Mouse (Mus musculus) left cerebral cortex, postnatal 36 days (tissue): ENCODE results near the gene Csf2rb. TPM values are rescaled to one million over a fixed set of nuclear protein-coding genes. Genes with fewer than 3 reads are reported as not detected.
"Not testable (repeated sequence)": the region's sequence is repeated elsewhere in the genome, so short reads cannot be mapped to it uniquely, and the experiment has no call there.

Experiments
- DNase-seq, 2 experiments: peaks; one replicate each; pipeline ENCODE4 v3.0.0; 2021 to 2022; ENCODE audit warnings: low spot score in 2 of 2, mixed read lengths in 1 of 2
- intact Hi-C: fragments of 180-260 bp; cut with DNase I; formaldehyde crosslinking; loops from one replicate; pipeline ENCODE4 v1.15.1; 2025
- total RNA-seq, 2 experiments: library from RNA; stranded (reverse); gene quantifications; 2 replicates each; pipeline ENCODE4 v1.2.3; 2021

Csf2rb gene
- 1 to 10 TPM; 1.2 TPM for total RNA-seq

GRCm38 (mm10) chr15:78325671-78326339 is at the start of gene Csf2rb:
Gene Csf2rb (plus strand): TSS chr15:78325752.
- intact Hi-C loops, result loop anchor here (10.0 kb wide), 1 partner anchor 141 kb away; no protein-coding TSS in a partner anchor
- DNase-seq, result no peak

- intact Hi-C loops, result no loop called here
- DNase-seq, result no peak
Measured at GRCm38 (mm10) chr15:78278308-78278707, 47.2 kb upstream of the Csf2rb start.

- DNase-seq, result no peak
- intact Hi-C loops, result no loop called here
Measured at GRCm38 (mm10) chr15:78287941-78288340, 37.6 kb upstream of the Csf2rb start.

DNA sequence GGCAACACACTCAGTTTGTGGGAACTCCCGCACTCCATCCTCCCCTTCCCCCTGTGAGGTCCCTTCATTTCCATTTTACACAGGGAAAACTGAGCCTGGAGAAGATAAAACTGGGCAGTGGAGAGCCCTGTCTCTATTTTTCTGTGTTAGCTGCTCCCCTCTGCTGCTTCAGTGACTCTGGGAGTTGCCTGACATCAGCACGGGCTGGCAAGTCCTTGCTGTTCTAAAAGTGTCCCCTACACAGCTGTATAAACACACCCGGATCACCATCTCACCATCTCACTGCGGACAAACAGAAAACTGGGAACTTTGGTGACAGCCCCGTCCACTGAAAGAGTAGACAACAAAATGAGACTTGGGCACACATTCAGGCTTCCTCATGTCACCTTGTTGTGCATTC is 35.8 kb upstream of the Csf2rb start:
- DNase-seq, intact Hi-C loops: not testable (repeated sequence)

GRCm38 (mm10) chr15:78293228-78293627 is 32.3 kb upstream of the Csf2rb start:
- intact Hi-C loops, DNase-seq: not testable (repeated sequence)

DNA sequence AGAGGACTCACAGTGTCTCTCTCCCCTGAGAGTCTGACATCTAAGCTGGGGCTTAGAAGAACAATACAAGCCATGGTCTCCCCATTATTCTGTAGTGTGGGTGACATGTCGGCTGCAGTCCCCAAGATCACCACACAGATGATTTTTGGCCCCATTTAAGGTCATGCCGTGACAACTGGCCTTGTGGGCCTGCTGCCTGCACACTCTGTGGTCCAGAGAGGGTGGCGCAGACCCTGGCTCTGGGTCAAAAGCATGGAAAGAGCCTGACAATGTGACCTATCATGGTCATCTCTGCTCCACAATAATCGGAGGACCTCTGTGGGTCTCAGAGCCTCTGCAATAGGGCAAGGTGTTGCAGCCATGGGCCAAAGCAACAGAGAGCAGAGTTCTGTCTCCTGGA is 31.8 kb upstream of the Csf2rb start:
- DNase-seq, result no peak
- intact Hi-C loops, result no loop called here

DNA sequence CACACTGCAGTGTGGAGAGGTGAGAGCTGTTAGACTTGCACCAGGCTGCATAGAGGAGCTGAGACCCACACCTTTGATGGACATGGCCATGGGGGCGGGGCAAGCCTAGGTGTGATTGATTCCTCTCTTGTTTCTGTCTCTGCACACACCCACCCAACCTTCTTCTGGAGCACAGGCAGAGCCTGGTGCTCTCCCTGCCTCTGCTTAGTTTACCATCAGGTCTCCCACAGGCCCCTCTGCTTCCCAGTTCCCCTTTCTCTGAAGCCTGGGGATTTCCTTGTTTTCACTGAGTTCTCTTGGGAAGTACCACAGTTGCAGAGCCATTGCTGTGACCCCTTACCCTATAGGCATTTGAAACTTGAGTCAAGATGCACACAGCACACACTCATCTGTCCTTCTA is 27.0 kb upstream of the Csf2rb start:
- no peak for DNase-seq
- intact Hi-C loops, result no loop called here

DNA sequence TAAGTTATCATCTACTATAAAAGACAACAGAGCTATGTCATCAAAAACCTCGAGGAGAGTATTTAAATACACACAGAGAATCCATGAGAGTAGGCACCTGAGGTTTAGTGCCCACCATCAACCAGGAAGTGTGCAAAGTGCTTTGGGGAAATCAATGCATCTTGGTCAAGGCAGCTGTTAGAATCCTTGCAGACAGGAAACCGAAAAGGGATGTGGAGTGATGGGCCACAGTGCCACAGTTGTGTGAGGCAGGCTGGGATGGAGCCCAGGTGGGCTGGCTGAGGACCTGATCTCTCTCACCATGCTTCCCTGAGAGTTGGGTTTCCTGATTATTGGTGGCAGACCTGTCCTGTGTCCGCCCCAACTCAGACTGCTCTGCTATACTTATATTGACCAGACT is 25.9 kb upstream of the Csf2rb start:
- intact Hi-C loops, result no loop called here
- no peak for DNase-seq

GRCm38 (mm10) chr15:78300773-78301172 is 24.8 kb upstream of the Csf2rb start:
- no peak for DNase-seq
- intact Hi-C loops, result no loop called here

GRCm38 (mm10) chr15:78302718-78303117 is 22.8 kb upstream of the Csf2rb start:
- intact Hi-C loops, result no loop called here
- no peak for DNase-seq

- intact Hi-C loops, result no loop called here
- DNase-seq, result no peak
Measured at GRCm38 (mm10) chr15:78303665-78304233, 21.8 kb upstream of the Csf2rb start.

DNA sequence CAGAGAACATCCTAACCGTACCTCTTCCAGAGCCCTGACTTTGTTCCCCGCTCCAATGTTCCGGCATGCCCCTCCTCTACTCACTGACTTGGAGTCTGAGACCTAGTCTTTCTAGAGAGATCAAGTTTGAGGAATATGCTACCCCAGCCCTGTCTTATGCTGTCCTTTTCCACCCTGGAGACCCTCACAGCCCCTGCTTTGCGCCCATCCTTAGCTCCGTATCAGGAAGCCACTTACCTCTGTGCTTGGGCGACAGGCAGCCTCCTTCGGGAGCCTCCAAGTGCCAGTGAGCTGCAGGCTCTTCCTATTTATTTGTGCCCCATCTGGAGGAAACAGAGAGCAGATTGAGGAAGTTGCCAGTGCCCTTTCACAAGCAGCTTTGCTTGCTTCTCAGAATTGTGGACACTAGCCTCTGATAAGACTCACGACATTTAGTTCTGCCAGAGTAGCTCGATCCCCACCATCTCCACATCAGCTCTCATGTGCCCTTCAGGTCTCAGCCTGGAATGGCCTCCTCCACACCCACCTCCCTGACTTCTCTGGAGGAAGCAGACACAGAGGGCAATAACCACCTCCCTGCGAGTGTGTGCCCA is 20.1 kb upstream of the Csf2rb start, which contains the start of gene Csf2rb2:
Gene Csf2rb2 (minus strand): TSS at position 381 of the 593 bp plus-strand sequence.
- DNase-seq, result no peak
- intact Hi-C loops, result no loop called here

DNA sequence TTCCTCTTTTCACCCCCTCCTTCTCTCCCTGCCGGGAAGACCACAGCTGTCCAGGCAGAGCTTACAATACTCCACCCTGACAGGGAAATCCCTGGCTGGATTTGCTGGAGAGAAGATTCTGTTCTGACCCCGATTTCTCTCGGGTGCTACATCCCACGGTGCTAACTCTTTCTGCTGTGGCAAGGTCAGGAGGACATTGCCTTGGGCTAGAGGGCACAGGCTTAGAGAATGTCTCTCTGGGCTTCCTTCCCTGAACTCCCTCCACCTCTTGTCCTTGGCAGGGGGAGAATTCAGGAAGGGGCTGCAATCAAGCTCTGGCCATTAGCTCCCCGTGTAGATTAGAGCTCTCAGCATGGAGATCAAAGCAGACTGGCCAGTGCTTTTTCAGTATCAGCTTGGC is 15.7 kb upstream of the Csf2rb start:
- intact Hi-C loops, result no loop called here
- no peak for DNase-seq

GRCm38 (mm10) chr15:78310971-78311370 is 14.6 kb upstream of the Csf2rb start:
- intact Hi-C loops, result no loop called here
- DNase-seq, result no peak

DNA sequence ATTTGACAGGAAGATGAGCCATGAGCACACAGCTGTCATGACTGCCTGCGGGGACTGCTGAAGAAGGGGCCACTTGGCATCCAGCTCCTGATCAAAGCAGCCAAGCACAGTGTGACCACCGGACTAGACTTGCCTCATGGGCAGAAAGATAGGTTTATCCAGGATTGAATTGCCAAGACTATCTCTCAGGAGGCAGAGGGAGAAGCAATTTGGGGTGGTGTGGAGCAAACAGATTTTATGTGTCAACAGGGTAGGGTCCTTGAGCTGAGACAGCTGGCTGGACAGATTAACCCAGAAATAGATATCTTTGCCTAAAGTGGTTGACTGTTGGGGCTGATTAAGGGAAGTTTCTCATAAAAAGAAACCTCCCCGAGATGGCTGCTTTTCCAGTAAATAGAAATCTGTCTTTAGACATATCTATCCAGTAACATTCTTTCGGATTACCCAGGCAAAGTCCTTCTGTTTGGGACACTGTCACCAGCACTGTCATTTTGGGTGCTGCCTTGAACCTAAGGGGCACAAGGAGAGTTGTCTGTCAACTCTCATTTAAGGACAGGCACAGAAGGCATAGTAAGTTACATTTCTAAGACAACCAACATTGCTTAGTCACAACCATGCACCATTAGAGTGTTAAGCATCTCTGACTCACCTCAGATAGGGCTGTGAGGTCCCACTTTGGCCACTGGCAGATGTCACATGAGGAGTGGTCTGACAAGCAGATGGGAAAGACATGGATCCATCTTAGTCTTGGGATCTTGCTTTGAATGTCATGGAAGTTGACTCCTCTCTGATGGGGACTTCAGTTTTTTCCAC is 12.9 kb upstream of the Csf2rb start:
- intact Hi-C loops, result not testable (repeated sequence)

DNA sequence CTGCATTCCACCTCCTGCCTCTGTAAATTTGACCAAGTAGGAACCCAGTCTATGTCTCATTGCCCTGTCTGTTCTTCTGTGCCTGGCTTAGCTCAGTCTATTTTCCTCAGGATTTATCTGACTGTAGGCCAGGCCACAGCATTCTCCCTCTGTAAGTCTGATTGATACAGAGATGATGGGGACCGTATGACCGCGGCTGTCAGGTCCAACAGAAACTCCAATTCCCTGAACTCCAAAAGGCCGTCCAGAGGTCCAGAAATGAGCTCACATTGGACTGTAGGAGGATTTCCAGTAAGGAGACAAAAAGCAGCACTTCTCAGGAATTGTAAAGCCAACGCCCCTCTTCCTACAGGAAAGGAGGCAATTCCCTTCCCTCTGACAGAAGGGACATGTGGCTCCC is 11.9 kb upstream of the Csf2rb start:
- intact Hi-C loops, DNase-seq: not testable (repeated sequence)

More for the DNA sequence above, 12.9 kb upstream of the Csf2rb start:
- not testable (repeated sequence) for DNase-seq

- intact Hi-C loops, DNase-seq: not testable (repeated sequence)
Measured at GRCm38 (mm10) chr15:78318338-78319171, 7.0 kb upstream of the Csf2rb start.

GRCm38 (mm10) chr15:78320825-78321496 is 4.6 kb upstream of the Csf2rb start:
- intact Hi-C loops, result loop anchor here (5.0 to 10.0 kb wide), 2 partner anchors 64 to 136 kb away; no protein-coding TSS in a partner anchor
- peak; percentile 49 to 59 for DNase-seq

- no peak for DNase-seq
- intact Hi-C loops, result loop anchor here (5.0 to 10.0 kb wide), 2 partner anchors 66 to 139 kb away; no protein-coding TSS in a partner anchor
Measured at GRCm38 (mm10) chr15:78323366-78323765, 2.2 kb upstream of the Csf2rb start.
